Mouse (Mus musculus) cerebellum, adult 18-20 months (tissue): ENCODE data around the gene Ltbp1.

Experiments used
- DNase-seq, 2 experiments: peaks; one replicate each; pipeline ENCODE4 v3.0.0; 2021

Gene Ltbp1

GRCm38 (mm10) chr17:75307070-75308011 lies 302.0 kb downstream of the Ltbp1 start:
- no peak for DNase-seq

GRCm38 (mm10) chr17:75317106-75317505 lies 311.7 kb downstream of the Ltbp1 start:
- no peak for DNase-seq

GRCm38 (mm10) chr17:75323229-75323628 lies 317.9 kb downstream of the Ltbp1 start:
- DNase-seq: no peak

GRCm38 (mm10) chr17:75323766-75324165 lies 318.4 kb downstream of the Ltbp1 start:
- no peak for DNase-seq

GRCm38 (mm10) chr17:75328102-75328639 lies 322.8 kb downstream of the Ltbp1 start:
- DNase-seq: no peak

- DNase-seq: no peak
Observed at GRCm38 (mm10) chr17:75330366-75330765, 325.0 kb downstream of the Ltbp1 start.

- DNase-seq: no peak
Observed at GRCm38 (mm10) chr17:75331421-75331951, 326.1 kb downstream of the Ltbp1 start.

- no peak for DNase-seq
Observed at GRCm38 (mm10) chr17:75332289-75332688, 326.9 kb downstream of the Ltbp1 start.

- DNase-seq: no peak
Observed at GRCm38 (mm10) chr17:75333011-75333410, 327.6 kb downstream of the Ltbp1 start.

- no peak for DNase-seq
Observed at GRCm38 (mm10) chr17:75333759-75334158, 328.4 kb downstream of the Ltbp1 start.

- no peak for DNase-seq
Observed at GRCm38 (mm10) chr17:75335649-75336048, 330.3 kb downstream of the Ltbp1 start.

GRCm38 (mm10) chr17:75341227-75341626 lies 335.9 kb downstream of the Ltbp1 start:
- no peak for DNase-seq

GRCm38 (mm10) chr17:75345116-75345515 lies 339.7 kb downstream of the Ltbp1 start:
- no peak for DNase-seq

- no peak for DNase-seq
Observed at GRCm38 (mm10) chr17:75347414-75347813, 342.0 kb downstream of the Ltbp1 start.

- DNase-seq: no peak
Observed at GRCm38 (mm10) chr17:75349109-75349508, 343.7 kb downstream of the Ltbp1 start.

- no peak for DNase-seq
Observed at GRCm38 (mm10) chr17:75349602-75350001, 344.2 kb downstream of the Ltbp1 start.

GRCm38 (mm10) chr17:75353323-75353722 lies 348.0 kb downstream of the Ltbp1 start:
- no peak for DNase-seq

GRCm38 (mm10) chr17:75355431-75355830 lies 350.1 kb downstream of the Ltbp1 start:
- DNase-seq: no peak

GRCm38 (mm10) chr17:75360111-75360510 lies 354.7 kb downstream of the Ltbp1 start:
- no peak for DNase-seq

GRCm38 (mm10) chr17:75366332-75366731 lies 361.0 kb downstream of the Ltbp1 start:
- DNase-seq: no peak

GRCm38 (mm10) chr17:75367486-75368155 lies 362.3 kb downstream of the Ltbp1 start:
- DNase-seq: no peak

- DNase-seq: no peak
Observed at GRCm38 (mm10) chr17:75368580-75368979, 363.2 kb downstream of the Ltbp1 start.

GRCm38 (mm10) chr17:75369351-75369750 lies 364.0 kb downstream of the Ltbp1 start:
- no peak for DNase-seq
